Mouse (Mus musculus) lung, embryonic 16.5 days (tissue): ENCODE data around the gene Oscar. TPM values are rescaled to one million over a fixed set of nuclear protein-coding genes. Genes with fewer than 3 reads are reported as not detected.

Experiments
- ATAC-seq: fragments of 200-750 bp; cut with Nextera tagmentation; 2 replicates; pipeline ENCODE4 v1.8.0; 2017; ENCODE audit warnings: low read depth, mild to moderate bottlenecking, moderate library complexity
- H3K27ac ChIP-seq: fragments of 300-500 bp; sonication (generic); 2 replicates; pipeline ENCODE4 v1.5.1; 2014; ENCODE audit warnings: mild to moderate bottlenecking, control low read depth, low read length
- H3K27me3 ChIP-seq: fragments of 300-500 bp; sonication (generic); 2 replicates; pipeline ENCODE4 v1.6.1; 2014; ENCODE audit warnings: low read depth, low read length, mixed read lengths; ENCODE audit not compliant: control insufficient read depth, insufficient read depth
- H3K36me3 ChIP-seq: fragments of 300-500 bp; sonication (generic); 2 replicates; pipeline ENCODE4 v1.6.1; 2014; ENCODE audit warnings: low read length; ENCODE audit not compliant: control insufficient read depth, insufficient read depth
- H3K4me1 ChIP-seq: fragments of 300-500 bp; sonication (generic); replicated peaks from 2 replicates; pipeline ENCODE4 v1.6.1; 2014; ENCODE audit warnings: low read length, mixed read lengths; ENCODE audit not compliant: control insufficient read depth, insufficient read depth
- H3K4me2 ChIP-seq: fragments of 300-500 bp; sonication (generic); 2 replicates; pipeline ENCODE4 v1.6.1; 2014; ENCODE audit warnings: low read depth, low read length, control low read depth
- H3K4me3 ChIP-seq: fragments of 300-500 bp; sonication (generic); 2 replicates; pipeline ENCODE4 v1.5.1; 2014; ENCODE audit warnings: mild to moderate bottlenecking, low read length, control low read depth
- H3K9ac ChIP-seq: fragments of 300-500 bp; sonication (generic); 2 replicates; pipeline ENCODE4 v1.6.1; 2014; ENCODE audit warnings: low read length, control low read depth
- H3K9me3 ChIP-seq: fragments of 300-500 bp; sonication (generic); 2 replicates; pipeline ENCODE4 v1.6.1; 2016; ENCODE audit warnings: low read length; ENCODE audit not compliant: control insufficient read depth
- WGBS: fragments of 180-500 bp; shearing (Covaris S2); extraction: QIAGEN DNeasy Blood & Tissue Kit; methylation state at CpG from one replicate; pipeline ENCODE4 v1.1.7; 2014; 5-methylcytosine and 5-hydroxymethylcytosine counted together
- polyA plus RNA-seq: library from polyadenylated mRNA; unstranded; fragments of >200 nt; fragmentation: Nextera tagmentation; extraction: Ambion mirVana; gene quantifications from 2 replicates; pipeline ENCODE4 v1.2.1, GENCODE M21; 2015

Oscar gene
- polyA plus RNA-seq, 1 experiment from 2014 or later: 0.40 TPM

DNA sequence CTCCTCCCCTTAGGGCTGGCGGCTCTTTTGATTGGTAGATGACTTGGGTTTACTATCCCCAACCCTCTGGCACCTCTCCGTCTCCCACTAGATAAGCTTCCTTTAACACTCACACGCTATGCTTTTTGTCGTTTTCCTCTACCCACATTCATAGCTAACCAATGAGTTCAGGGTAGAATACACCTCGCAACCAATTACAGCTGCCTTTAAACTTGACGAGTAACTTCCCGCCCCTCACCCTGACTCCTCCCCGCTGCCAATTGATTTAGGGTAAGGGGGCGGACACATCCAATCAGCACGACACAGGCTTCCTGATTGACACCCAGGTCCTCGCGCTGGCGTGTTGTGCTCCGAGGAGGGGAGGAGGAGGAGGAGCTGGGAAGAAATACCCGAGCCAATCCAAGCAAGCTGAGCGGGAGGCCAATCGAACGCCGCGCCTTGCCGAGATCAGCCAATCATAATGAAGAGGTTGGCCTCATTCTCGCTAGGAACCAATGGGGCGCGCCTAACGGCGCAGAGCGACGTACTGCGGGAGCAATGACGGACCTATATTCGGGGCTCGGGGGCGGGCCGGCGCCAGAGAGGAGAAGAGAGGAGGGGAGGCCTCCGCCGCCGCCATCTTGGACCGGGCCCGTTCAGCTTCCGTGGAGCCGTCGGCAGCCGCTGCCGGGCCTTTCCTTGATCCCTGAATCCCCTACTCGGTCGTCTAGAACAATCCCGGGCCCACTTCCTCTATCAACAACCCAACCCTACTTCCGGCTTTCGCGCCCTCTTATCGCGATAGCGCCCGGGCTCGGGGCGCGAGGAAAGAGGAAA is 28.9 kb upstream of the Oscar start, which contains the start of gene Cnot3:
Cnot3 (plus strand) TSS at position 597 of the 816 bp plus-strand sequence.
- Histone ChIP-seq H3K4me1 (peaks cover 33% of the 10 kb centered on the region), H3K4me2 (peak within 1 kb of the TSS; percentile 93), H3K9ac (peak within 1 kb of the TSS; percentile 97), H3K36me3 (peaks cover 10% of the 10 kb centered on the region), H3K27me3 (no peaks in the 10 kb centered on the region), H3K4me3 (peak within 1 kb of the TSS; percentile 98), H3K9me3 (no peaks in the 10 kb centered on the region), H3K27ac (peak within 1 kb of the TSS; percentile 99)
- 0% methylated on average over 57 of the region's 58 CpGs for WGBS
- ATAC-seq: peak; percentile 98

DNA sequence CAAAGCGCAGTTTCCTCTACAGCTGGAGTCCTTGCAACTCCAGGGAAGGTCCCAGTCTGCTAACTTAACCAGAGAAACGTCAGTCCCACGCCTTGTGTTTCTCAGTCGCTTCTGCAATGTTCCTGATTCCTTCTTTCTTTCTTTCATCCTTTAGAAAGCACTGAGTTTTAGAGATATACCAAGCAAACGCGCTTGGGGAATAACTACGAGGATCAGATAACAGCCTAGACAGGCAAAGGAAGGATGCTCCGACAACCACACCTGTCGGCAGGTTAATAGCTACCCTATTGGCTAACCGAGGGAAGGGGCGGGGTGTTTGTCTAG is 28.4 kb upstream of the Oscar start:
- peak overlapping the region; percentile 82 for H3K27ac ChIP-seq
- H3K9ac ChIP-seq: peak overlapping the region; percentile 42
- no peaks in the 10 kb centered on the region for H3K9me3 ChIP-seq
- peak overlapping the region; percentile 56 for H3K4me3 ChIP-seq
- H3K27me3 ChIP-seq: no peaks in the 10 kb centered on the region
- H3K4me1 ChIP-seq: peaks cover 33% of the 10 kb centered on the region
- peaks cover 14% of the 10 kb centered on the region for H3K36me3 ChIP-seq
- 1% methylated on average over 11 of the region's 11 CpGs for WGBS
- H3K4me2 ChIP-seq: peak overlapping the region; percentile 71
- ATAC-seq: no peak

DNA sequence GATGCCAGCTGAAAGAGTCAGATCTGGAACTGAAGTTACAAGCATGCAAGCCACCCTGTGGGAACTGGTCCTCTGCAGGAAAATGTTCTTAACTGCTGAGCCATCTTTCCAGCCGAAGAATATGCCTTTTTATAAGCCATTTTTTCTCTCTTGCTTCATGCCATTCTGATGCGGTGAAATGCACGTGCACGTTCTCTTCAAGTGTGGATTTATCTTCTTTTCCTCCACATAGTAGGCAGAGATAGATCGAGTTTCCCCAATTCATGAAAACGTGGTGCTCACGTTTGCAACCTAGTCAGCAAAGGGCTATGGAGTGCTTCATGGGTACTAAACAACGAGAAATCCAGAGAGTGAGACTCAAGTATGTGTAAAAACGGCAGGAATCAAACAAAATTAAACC is 27.9 kb upstream of the Oscar start:
- Histone ChIP-seq H3K9ac (peak overlapping the region; percentile 42), H3K4me3 (peak overlapping the region; percentile 56), H3K27ac (peak overlapping the region; percentile 82; the same call in 1 of the 2 replicates), H3K9me3 (no peaks in the 10 kb centered on the region), H3K4me1 (peaks cover 33% of the 10 kb centered on the region), H3K36me3 (peaks cover 14% of the 10 kb centered on the region; the same call in 1 of the 2 replicates), H3K4me2 (peak overlapping the region; percentile 71), H3K27me3 (no peaks in the 10 kb centered on the region)
- 16% methylated on average over 9 of the region's 9 CpGs for WGBS
- ATAC-seq: no peak

DNA sequence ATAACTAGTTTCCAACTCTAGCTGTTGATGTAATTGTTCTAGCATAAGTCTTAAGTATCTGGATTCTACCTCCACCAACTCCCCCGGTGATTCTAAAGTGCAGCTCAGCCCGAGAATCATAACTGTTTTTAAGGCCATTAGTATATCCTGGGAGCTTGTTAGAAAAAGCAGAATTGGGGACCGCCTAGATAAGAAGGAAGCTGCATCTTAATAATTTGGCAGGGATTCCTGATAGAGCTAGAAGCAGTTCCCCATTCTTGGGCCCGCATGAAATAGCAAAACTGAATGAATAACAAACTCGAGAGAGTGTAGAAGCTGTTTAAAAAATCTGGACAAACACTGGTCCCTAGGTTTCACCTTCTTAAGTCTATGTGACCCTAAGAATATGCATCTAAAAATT is 27.5 kb upstream of the Oscar start:
- Histone ChIP-seq H3K9me3 (no peaks in the 10 kb centered on the region), H3K4me1 (peaks cover 30% of the 10 kb centered on the region), H3K4me3 (no peak overlapping the region), H3K27ac (no peak overlapping the region), H3K27me3 (no peaks in the 10 kb centered on the region), H3K9ac (no peak overlapping the region), H3K36me3 (peaks cover 16% of the 10 kb centered on the region; the same call in 1 of the 2 replicates), H3K4me2 (no peak overlapping the region; the same call in 1 of the 2 replicates)
- 65% methylated on average over 5 of the region's 5 CpGs for WGBS
- no peak for ATAC-seq

DNA sequence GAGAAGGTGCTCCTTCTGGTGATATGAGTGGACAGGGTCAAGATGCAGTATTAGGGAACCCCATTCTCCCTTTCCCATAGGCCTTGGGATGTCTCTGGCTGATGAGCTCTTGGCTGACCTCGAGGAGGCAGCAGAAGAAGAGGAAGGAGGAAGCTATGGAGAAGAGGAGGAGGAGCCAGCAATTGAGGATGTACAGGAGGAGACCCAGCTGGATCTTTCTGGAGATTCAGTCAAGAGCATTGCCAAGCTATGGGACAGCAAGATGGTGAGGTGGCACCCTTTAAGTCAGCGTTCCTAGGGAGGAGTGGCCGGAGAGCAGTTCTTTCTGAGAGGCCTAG is 14.5 kb upstream of the Oscar start:
- H3K4me1 ChIP-seq: peaks cover 17% of the 10 kb centered on the region
- H3K9me3 ChIP-seq: no peaks in the 10 kb centered on the region
- peak overlapping the region; percentile 84 for H3K4me2 ChIP-seq
- no peak; the same call in 1 of the 2 replicates for ATAC-seq
- H3K36me3 ChIP-seq: peaks cover 2% of the 10 kb centered on the region; the same call in 1 of the 2 replicates
- peak overlapping the region; percentile 61 for H3K4me3 ChIP-seq
- no peaks in the 10 kb centered on the region for H3K27me3 ChIP-seq
- peak overlapping the region; percentile 77 for H3K9ac ChIP-seq
- WGBS: 50% methylated on average over 3 of the region's 3 CpGs
- H3K27ac ChIP-seq: no peak overlapping the region

DNA sequence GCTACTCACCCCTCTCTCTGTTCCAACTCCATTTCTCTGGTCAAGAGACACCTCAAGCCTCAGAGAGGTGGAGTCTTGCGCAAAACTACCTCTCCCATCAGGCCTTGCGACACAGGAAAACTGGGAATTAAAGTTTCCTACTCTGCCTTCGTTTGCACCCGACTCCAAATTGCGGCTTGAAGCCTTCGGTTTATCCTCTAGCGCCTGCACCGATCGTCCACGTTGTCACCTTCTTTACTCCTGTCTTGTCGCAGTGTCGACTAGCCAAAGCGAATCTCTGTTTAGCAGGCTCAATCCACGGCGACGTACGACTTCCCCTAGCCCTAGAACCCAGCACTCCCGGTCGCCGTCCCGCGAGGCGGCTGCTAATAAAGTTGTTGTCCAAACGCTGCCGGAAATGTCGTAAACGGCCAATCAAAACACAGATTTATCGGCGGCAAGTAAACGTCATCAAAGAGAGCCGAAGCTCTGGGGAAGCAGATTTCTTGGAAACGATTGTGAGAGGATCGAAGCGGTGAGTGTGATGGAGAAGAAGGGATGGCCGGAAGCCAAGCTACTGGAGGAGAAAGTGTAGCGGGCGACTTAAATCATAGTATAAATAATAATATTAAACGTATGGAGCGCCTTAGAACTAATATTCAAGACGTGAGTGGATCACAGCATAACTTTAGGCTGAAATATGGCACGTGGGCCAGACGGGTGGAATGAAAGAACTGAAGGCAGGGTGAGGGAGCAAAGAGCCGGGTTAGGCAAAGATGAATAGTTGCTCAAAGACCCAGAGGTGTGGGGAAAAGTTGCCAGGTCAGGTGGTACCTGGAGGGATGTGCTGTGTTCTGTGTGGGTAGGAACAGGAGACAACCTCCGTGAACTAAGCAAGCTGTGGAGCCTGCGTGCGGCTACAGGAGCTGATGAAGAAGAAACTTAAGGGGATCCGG is 13.9 kb upstream of the Oscar start, which contains the start of the genes Tfpt and Prpf31:
Tfpt (minus strand) TSS at position 387 of the 935 bp plus-strand sequence.
Prpf31 (plus strand) TSS at position 443 of the 935 bp plus-strand sequence.
- Histone ChIP-seq H3K36me3 (peaks cover 4% of the 10 kb centered on the region; the same call in 1 of the 2 replicates), H3K4me3 (peak within 1 kb of the TSS; percentile 61), H3K9ac (peak within 1 kb of the TSS; percentile 80), H3K4me1 (peaks cover 17% of the 10 kb centered on the region), H3K27ac (peak within 1 kb of the TSS; percentile 86), H3K27me3 (no peaks in the 10 kb centered on the region), H3K9me3 (no peaks in the 10 kb centered on the region), H3K4me2 (peak within 1 kb of the TSS; percentile 92)
- peak; percentile 92 for ATAC-seq
- WGBS: under 1% methylated on average over 47 of the region's 47 CpGs

DNA sequence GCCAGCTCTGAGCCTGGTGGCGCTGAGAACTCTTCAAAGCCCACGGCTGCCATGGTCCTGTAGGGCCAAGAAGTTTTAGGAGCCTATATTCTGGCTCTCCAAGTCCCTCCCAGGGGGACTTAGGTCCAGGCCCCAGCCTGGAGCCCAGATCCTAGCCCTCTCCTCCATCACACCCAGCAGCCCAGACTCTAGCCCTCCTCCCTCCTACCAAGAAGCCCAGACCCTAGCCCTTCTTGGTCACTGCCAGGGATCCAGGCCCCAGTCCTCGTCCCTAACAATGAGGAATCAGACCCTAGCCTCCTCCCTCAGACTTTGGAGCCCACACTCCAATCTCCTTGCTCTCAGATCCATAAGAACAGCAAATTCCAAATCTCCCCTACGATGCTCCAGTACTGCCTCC is 13.1 kb upstream of the Oscar start:
- Histone ChIP-seq H3K9me3 (no peaks in the 10 kb centered on the region), H3K4me1 (peaks cover 17% of the 10 kb centered on the region), H3K4me2 (peak overlapping the region; percentile 92), H3K27ac (no peak overlapping the region), H3K27me3 (no peaks in the 10 kb centered on the region), H3K36me3 (peaks cover 10% of the 10 kb centered on the region), H3K9ac (peak overlapping the region; percentile 80), H3K4me3 (peak overlapping the region; percentile 61)
- ATAC-seq: peak; percentile 29; the same call in 1 of the 2 replicates
- WGBS: 31% methylated on average over 4 of the region's 4 CpGs

DNA sequence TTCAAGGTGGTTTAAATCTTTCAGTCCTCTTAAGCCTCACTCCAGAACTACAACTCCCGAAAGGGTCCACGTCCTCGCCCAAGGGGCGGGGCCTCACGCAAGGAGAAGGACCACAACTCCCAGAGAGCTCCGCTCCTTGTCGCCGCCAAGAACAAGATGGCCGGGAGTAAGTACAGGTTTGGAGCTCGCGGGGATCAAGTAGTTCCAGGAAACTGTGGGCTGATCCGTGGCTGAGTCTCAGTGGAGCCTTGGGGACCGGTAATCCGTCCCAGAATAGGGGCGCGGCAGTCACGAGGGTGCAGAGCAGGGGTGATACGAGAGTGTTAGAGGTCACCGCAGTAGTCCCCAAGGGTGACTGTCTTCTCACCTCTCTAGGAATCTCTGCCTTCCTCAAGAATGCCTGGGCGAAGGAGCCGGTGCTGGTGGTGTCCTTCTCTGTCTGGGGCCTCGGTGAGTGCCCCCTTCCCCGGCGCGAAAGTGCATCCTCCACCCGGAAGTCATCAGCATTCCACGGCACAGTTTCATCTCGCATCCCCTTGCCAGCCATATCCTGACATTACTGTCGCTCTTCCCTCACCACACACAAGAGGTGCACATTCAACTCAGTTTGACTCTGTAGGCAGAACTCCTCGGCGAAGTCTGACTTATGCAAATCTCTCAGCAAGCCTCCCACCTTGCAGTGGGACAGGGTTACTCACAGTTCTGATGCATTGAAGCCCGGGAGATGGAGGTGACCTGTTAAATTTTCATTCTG is 1.5 kb upstream of the Oscar start, which contains the start of gene Ndufa3:
Ndufa3 (plus strand) TSS at position 132 of the 754 bp plus-strand sequence.
- WGBS: under 1% methylated on average over 32 of the region's 32 CpGs
- Histone ChIP-seq H3K4me1 (peaks cover 5% of the 10 kb centered on the region), H3K27ac (peak within 1 kb of the TSS; percentile 65), H3K4me3 (peak within 1 kb of the TSS; percentile 77), H3K27me3 (no peaks in the 10 kb centered on the region), H3K9ac (peak within 1 kb of the TSS; percentile 88), H3K9me3 (no peaks in the 10 kb centered on the region), H3K4me2 (peak within 1 kb of the TSS; percentile 55), H3K36me3 (peaks cover 21% of the 10 kb centered on the region)
- ATAC-seq: peak; percentile 98
